Mouse (Mus musculus) neural tube, postnatal 0 days (tissue): ENCODE results near the gene Jaml. TPM values are rescaled to one million over a fixed set of nuclear protein-coding genes. Genes with fewer than 3 reads are reported as not detected.

Source experiments
- polyA plus RNA-seq: library from polyadenylated mRNA; unstranded; fragments of >200 nt; fragmentation: Nextera tagmentation; extraction: Ambion mirVana; gene quantifications from 2 replicates; pipeline ENCODE4 v1.2.1, GENCODE M21; 2015

Jaml gene
- polyA plus RNA-seq = 0.34 and 0.39 TPM in 2 replicates

DNA sequence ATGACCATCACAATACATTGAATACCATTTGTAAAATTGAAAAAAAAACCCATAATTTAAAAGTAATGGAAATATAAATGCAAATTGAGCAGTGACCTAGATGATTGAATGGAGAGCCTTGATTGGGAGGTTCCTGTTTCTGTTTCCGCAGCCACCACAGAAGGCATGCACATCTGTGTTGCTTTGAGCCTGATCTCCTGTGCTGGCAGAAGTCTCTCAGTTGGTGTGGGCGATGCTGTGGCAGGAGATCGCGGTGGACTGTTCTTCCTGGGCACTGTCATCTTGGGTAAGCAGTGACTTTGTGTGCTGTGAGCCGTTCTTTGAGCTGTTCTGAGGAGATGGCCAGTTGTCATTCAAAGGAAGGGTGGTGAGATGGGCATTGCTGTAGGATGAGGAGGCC is at the start of gene Jaml:
TSS of gene Jaml (plus strand) at position 173 of the 400 bp plus-strand sequence.

DNA sequence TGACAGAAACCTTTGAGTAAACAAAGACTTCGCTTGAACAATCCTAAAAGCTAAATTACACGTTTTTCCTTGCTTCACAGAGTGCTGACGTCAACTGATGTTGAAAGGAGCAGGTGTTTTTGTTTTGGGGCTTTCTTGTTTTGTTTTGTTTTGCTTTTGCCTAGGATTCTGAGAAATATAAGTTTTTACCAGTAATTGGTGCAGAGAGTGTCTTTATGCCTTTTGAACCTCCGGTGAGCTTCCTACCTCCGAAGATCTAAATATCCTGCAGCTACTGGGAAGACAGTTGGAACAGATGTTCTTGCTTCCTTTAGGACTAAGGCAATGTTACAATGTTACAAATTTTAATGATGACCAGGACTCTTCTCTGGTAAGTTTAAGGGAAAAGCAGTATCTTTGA is 39.5 kb upstream of the Jaml start, which contains the start of gene Mpzl2:
TSS of gene Mpzl2 (plus strand) at position 301 of the 400 bp plus-strand sequence.

DNA sequence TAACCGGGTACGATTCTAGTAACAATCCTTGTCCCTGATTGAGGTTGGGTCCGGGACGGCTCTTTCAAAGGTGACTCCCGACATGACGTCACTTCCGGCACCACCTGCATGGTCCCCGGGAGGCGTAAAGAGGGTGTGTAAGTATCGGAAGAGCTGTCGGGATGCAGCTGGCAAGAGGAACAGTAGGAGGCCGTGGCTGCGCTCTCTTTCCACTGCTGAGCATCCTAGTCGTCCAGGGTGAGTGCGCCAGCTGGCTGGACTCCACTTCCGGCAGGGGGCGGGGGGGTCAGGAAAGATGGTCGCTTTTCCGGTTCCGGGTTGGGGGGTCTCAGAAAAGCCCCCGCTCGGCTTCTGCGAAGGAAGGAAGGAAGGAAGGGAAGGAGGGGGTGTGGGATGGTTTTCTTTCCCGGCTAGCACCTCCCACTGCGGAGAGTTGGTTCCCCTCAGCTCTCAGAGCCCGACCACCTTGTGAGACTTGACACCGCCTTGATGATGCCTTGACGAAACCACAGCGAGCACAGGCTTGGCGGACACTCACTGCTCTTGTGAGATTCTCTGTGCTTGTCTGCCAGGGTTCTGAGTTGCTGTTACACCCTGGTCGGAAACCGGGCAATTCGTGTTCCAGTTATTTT is 23.8 kb upstream of the Jaml start, which contains the start of gene Mpzl3:
TSS of gene Mpzl3 (plus strand) at position 105 of the 632 bp plus-strand sequence.

DNA sequence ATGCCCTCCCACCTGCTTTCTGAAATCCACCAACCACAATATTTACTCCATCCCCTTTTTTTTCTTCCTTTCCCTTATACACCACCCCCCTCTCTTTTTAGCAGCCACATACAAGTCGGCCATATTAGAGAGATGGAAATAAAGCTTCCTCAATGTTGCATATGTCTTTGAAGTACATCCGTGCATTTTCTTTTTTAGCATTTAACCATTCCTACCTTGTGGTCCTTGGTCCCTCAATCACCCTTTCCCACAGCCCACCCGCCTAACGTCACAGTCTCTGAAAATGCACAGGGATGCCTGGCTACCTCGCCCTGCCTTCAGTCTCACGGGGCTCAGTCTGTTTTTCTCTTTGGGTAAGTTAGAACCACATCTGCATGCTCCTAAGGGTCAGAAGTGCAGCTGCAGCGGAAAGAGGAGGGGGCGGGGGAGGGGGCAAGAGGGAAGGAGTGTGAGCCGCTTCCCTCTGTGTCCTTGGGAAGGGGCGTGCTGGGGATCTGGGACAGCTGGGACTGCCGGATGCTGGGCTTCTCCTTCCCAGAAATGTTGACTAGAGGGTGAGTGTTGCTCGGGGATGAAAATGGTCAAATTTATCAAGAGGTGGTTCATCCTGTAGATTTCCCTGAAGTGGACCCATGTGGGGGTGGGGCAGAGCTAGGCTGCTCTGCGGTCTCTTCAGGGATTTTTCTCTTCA is 38.9 kb downstream of the Jaml start, which contains the start of gene Scn2b:
TSS of gene Scn2b (plus strand) at position 42 of the 691 bp plus-strand sequence.

GRCm38 (mm10) chr9:45138191-45139032 is 59.4 kb downstream of the Jaml start, which contains the start of gene Scn4b:
Scn4b (plus strand) TSS chr9:45138395.

Other genes starting within 250 kb of the Jaml start
- gene Kmt2a, start 197.9 kb upstream of the Jaml start, polyA plus RNA-seq = 19.6 and 21.4 TPM in 2 replicates
- gene Atp5l, start 158.4 kb upstream of the Jaml start, polyA plus RNA-seq = 999 and 1,059 TPM in 2 replicates
- 22.2 and 27.8 TPM in 2 replicates for gene Ube4a, start 113.6 kb upstream of the Jaml start, polyA plus RNA-seq
- not detected in 2 replicates for gene Cd3g, start 98.8 kb upstream of the Jaml start, polyA plus RNA-seq
- not detected in 2 replicates for gene Cd3d, start 97.4 kb upstream of the Jaml start, polyA plus RNA-seq
- 0.21 TPM in 1 of 2 replicates, not detected in the other for gene Cd3e, start 69.6 kb upstream of the Jaml start, polyA plus RNA-seq
- 1.9 and 4.5 TPM in 2 replicates for gene Mpzl2, start 39.4 kb upstream of the Jaml start, polyA plus RNA-seq
- gene Mpzl3, start 24.0 kb upstream of the Jaml start, polyA plus RNA-seq = 1.2 and 1.3 TPM in 2 replicates
- 13.2 and 14.0 TPM in 2 replicates for gene Scn2b, start 38.6 kb downstream of the Jaml start, polyA plus RNA-seq
- gene Scn4b, start 59.2 kb downstream of the Jaml start, polyA plus RNA-seq = 2.3 TPM in 2 replicates
- gene BC049352, start 102.8 kb downstream of the Jaml start, polyA plus RNA-seq = not detected in 2 replicates
- gene Tmprss4, start 124.9 kb downstream of the Jaml start, polyA plus RNA-seq = not detected in 2 replicates
- 1.3 and 1.5 TPM in 2 replicates for gene Il10ra, start 190.0 kb downstream of the Jaml start, polyA plus RNA-seq
- gene Tmprss13, start 239.9 kb downstream of the Jaml start, polyA plus RNA-seq = not detected in 2 replicates